Mouse (Mus musculus): Measurements from ENCODE around the gene 1700001C19Rik. TPM values are rescaled to one million over a fixed set of nuclear protein-coding genes. Genes with fewer than 3 reads are reported as not detected.

Gene 1700001C19Rik
- polyA plus RNA-seq, 1 experiment from 2014 or later: 0.39 TPM

GRCm38 (mm10) chr17:47473434-47473974 is 36.3 kb upstream of the 1700001C19Rik start:
- ATAC-seq (ENCODE audit: low FRiP score, low TSS enrichment): 0 out of 2 replicates have a peak, but pooled peaks have one; percentile 9

GRCm38 (mm10) chr17:47472435-47473350 is 35.5 kb upstream of the 1700001C19Rik start:
- Histone ChIP-seq H3K27me3 (ENCODE audit: control insufficient read depth, insufficient read depth, low read length) (peaks cover 2% of the 10 kb centered on the region; the same call in 1 of the 2 replicates), H3K4me2 (replicated peaks; ENCODE audit: low read depth, low read length) (no peak overlapping the region), H3K4me3 (ENCODE audit: low read length) (no peak overlapping the region), H3K9me3 (ENCODE audit: control insufficient read depth, low read length) (no peaks in the 10 kb centered on the region), H3K9ac (ENCODE audit: low read depth, low read length) (0 out of 2 replicates have a peak overlapping the region, but pooled peaks have one; percentile 7), H3K36me3 (ENCODE audit: control insufficient read depth, insufficient read depth, low read length) (no peaks in the 10 kb centered on the region), H3K27ac (ENCODE audit: low read depth, low read length) (no peak overlapping the region; the same call in 1 of the 2 replicates), H3K4me1 (ENCODE audit: control insufficient read depth, insufficient read depth, low read length) (0 out of 2 replicates have a peak, but pooled peaks cover 9% of the 10 kb centered on the region)
- peak; percentile 15; the same call in 1 of the 2 replicates for ATAC-seq (ENCODE audit: low FRiP score, low TSS enrichment)
- WGBS: 19% methylated on average over 15 of the region's 15 CpGs

More at GRCm38 (mm10) chr17:47473434-47473974, 36.3 kb upstream of the 1700001C19Rik start:
- Histone ChIP-seq H3K27ac (ENCODE audit: low read depth, low read length) (no peak overlapping the region), H3K9me3 (ENCODE audit: control insufficient read depth, low read length) (no peaks in the 10 kb centered on the region), H3K27me3 (ENCODE audit: control insufficient read depth, insufficient read depth, low read length) (no peaks in the 10 kb centered on the region), H3K4me2 (replicated peaks; ENCODE audit: low read depth, low read length) (no peak overlapping the region), H3K9ac (ENCODE audit: low read depth, low read length) (no peak overlapping the region), H3K36me3 (ENCODE audit: control insufficient read depth, insufficient read depth, low read length) (no peaks in the 10 kb centered on the region), H3K4me3 (ENCODE audit: low read length) (no peak overlapping the region), H3K4me1 (ENCODE audit: control insufficient read depth, insufficient read depth, low read length) (0 out of 2 replicates have a peak, but pooled peaks cover 8% of the 10 kb centered on the region)
- WGBS: 13% methylated on average over 8 of the region's 8 CpGs

GRCm38 (mm10) chr17:47470686-47471085 is 33.5 kb upstream of the 1700001C19Rik start:
- Histone ChIP-seq H3K4me3 (ENCODE audit: low read length) (no peak overlapping the region), H3K9ac (ENCODE audit: low read depth, low read length) (no peak overlapping the region), H3K27ac (ENCODE audit: low read depth, low read length) (no peak overlapping the region), H3K27me3 (ENCODE audit: control insufficient read depth, insufficient read depth, low read length) (peaks cover 9% of the 10 kb centered on the region; the same call in 1 of the 2 replicates), H3K4me1 (ENCODE audit: control insufficient read depth, insufficient read depth, low read length) (0 out of 2 replicates have a peak, but pooled peaks cover 12% of the 10 kb centered on the region), H3K36me3 (ENCODE audit: control insufficient read depth, insufficient read depth, low read length) (no peaks in the 10 kb centered on the region), H3K9me3 (ENCODE audit: control insufficient read depth, low read length) (no peaks in the 10 kb centered on the region), H3K4me2 (replicated peaks; ENCODE audit: low read depth, low read length) (no peak overlapping the region)
- no peak for ATAC-seq (ENCODE audit: low FRiP score, low TSS enrichment)
- 84% methylated on average over 5 of the region's 5 CpGs for WGBS

- peaks cover 9% of the 10 kb centered on the region; the same call in 1 of the 2 replicates for H3K27me3 ChIP-seq (ENCODE audit: control insufficient read depth, insufficient read depth, low read length)
- WGBS: 91% methylated on average over 4 of the region's 4 CpGs
These were observed 32.9 kb upstream of the 1700001C19Rik start for GRCm38 (mm10) chr17:47470121-47470520.

GRCm38 (mm10) chr17:47469642-47470041 is 32.5 kb upstream of the 1700001C19Rik start:
- Histone ChIP-seq H3K9me3 (ENCODE audit: control insufficient read depth, low read length) (no peaks in the 10 kb centered on the region), H3K4me2 (replicated peaks; ENCODE audit: low read depth, low read length) (no peak overlapping the region), H3K4me1 (ENCODE audit: control insufficient read depth, insufficient read depth, low read length) (peaks cover 19% of the 10 kb centered on the region), H3K36me3 (ENCODE audit: control insufficient read depth, insufficient read depth, low read length) (no peaks in the 10 kb centered on the region), H3K27me3 (ENCODE audit: control insufficient read depth, insufficient read depth, low read length) (peaks cover 9% of the 10 kb centered on the region; the same call in 1 of the 2 replicates), H3K4me3 (ENCODE audit: low read length) (no peak overlapping the region), H3K27ac (ENCODE audit: low read depth, low read length) (no peak overlapping the region), H3K9ac (ENCODE audit: low read depth, low read length) (no peak overlapping the region)
- 84% methylated on average over 4 of the region's 4 CpGs for WGBS
- no peak for ATAC-seq (ENCODE audit: low FRiP score, low TSS enrichment)

More at GRCm38 (mm10) chr17:47470121-47470520, 32.9 kb upstream of the 1700001C19Rik start:
- Histone ChIP-seq H3K9me3 (ENCODE audit: control insufficient read depth, low read length) (no peaks in the 10 kb centered on the region), H3K36me3 (ENCODE audit: control insufficient read depth, insufficient read depth, low read length) (no peaks in the 10 kb centered on the region), H3K4me3 (ENCODE audit: low read length) (no peak overlapping the region), H3K4me2 (replicated peaks; ENCODE audit: low read depth, low read length) (no peak overlapping the region), H3K4me1 (ENCODE audit: control insufficient read depth, insufficient read depth, low read length) (peaks cover 15% of the 10 kb centered on the region; the same call in 1 of the 2 replicates), H3K9ac (ENCODE audit: low read depth, low read length) (no peak overlapping the region), H3K27ac (ENCODE audit: low read depth, low read length) (no peak overlapping the region)
- no peak for ATAC-seq (ENCODE audit: low FRiP score, low TSS enrichment)

GRCm38 (mm10) chr17:47468466-47468865 is 31.3 kb upstream of the 1700001C19Rik start:
- peaks cover 9% of the 10 kb centered on the region; the same call in 1 of the 2 replicates for H3K27me3 ChIP-seq (ENCODE audit: control insufficient read depth, insufficient read depth, low read length)

GRCm38 (mm10) chr17:47468063-47468462 is 30.9 kb upstream of the 1700001C19Rik start:
- peaks cover 9% of the 10 kb centered on the region; the same call in 1 of the 2 replicates for H3K27me3 ChIP-seq (ENCODE audit: control insufficient read depth, insufficient read depth, low read length)
- ATAC-seq (ENCODE audit: low FRiP score, low TSS enrichment): no peak
- WGBS: 16% methylated on average over 11 of the region's 14 CpGs
- H3K36me3 ChIP-seq (ENCODE audit: control insufficient read depth, insufficient read depth, low read length): no peaks in the 10 kb centered on the region
- peak overlapping the region; percentile 22 for H3K4me3 ChIP-seq (ENCODE audit: low read length)
- peaks cover 26% of the 10 kb centered on the region for H3K4me1 ChIP-seq (ENCODE audit: control insufficient read depth, insufficient read depth, low read length)
- H3K9me3 ChIP-seq (ENCODE audit: control insufficient read depth, low read length): no peaks in the 10 kb centered on the region
- H3K4me2 ChIP-seq (replicated peaks; ENCODE audit: low read depth, low read length): peak overlapping the region; percentile 42
- no peak overlapping the region for H3K27ac ChIP-seq (ENCODE audit: low read depth, low read length)
- H3K9ac ChIP-seq (ENCODE audit: low read depth, low read length): no peak overlapping the region

More at GRCm38 (mm10) chr17:47468466-47468865, 31.3 kb upstream of the 1700001C19Rik start:
- peaks cover 26% of the 10 kb centered on the region for H3K4me1 ChIP-seq (ENCODE audit: control insufficient read depth, insufficient read depth, low read length)
- peak overlapping the region; percentile 22 for H3K4me3 ChIP-seq (ENCODE audit: low read length)
- H3K36me3 ChIP-seq (ENCODE audit: control insufficient read depth, insufficient read depth, low read length): no peaks in the 10 kb centered on the region
- H3K9ac ChIP-seq (ENCODE audit: low read depth, low read length): no peak overlapping the region; the same call in 1 of the 2 replicates
- peak overlapping the region; percentile 42 for H3K4me2 ChIP-seq (replicated peaks; ENCODE audit: low read depth, low read length)
- WGBS: 5% methylated on average over 34 of the region's 34 CpGs
- ATAC-seq (ENCODE audit: low FRiP score, low TSS enrichment): no peak
- H3K27ac ChIP-seq (ENCODE audit: low read depth, low read length): no peak overlapping the region
- H3K9me3 ChIP-seq (ENCODE audit: control insufficient read depth, low read length): no peaks in the 10 kb centered on the region

- WGBS: 63% methylated on average over 11 of the region's 11 CpGs
- Histone ChIP-seq H3K4me3 (ENCODE audit: low read length) (no peak overlapping the region), H3K9ac (ENCODE audit: low read depth, low read length) (no peak overlapping the region), H3K4me2 (replicated peaks; ENCODE audit: low read depth, low read length) (no peak overlapping the region), H3K27ac (ENCODE audit: low read depth, low read length) (no peak overlapping the region), H3K27me3 (ENCODE audit: control insufficient read depth, insufficient read depth, low read length) (peaks cover 9% of the 10 kb centered on the region; the same call in 1 of the 2 replicates), H3K9me3 (ENCODE audit: control insufficient read depth, low read length) (no peaks in the 10 kb centered on the region), H3K4me1 (ENCODE audit: control insufficient read depth, insufficient read depth, low read length) (peaks cover 28% of the 10 kb centered on the region), H3K36me3 (ENCODE audit: control insufficient read depth, insufficient read depth, low read length) (no peaks in the 10 kb centered on the region)
- no peak for ATAC-seq (ENCODE audit: low FRiP score, low TSS enrichment)
These were observed 30.5 kb upstream of the 1700001C19Rik start for GRCm38 (mm10) chr17:47467659-47468058.
